Mouse (Mus musculus) layer of hippocampus, adult 9-10 months (tissue): Measurements from ENCODE around the gene Dusp1.

Experiments used
- DNase-seq: peaks from one replicate; pipeline ENCODE4 v3.0.0; 2022; ENCODE audit warnings: low spot score

Dusp1 gene

DNA sequence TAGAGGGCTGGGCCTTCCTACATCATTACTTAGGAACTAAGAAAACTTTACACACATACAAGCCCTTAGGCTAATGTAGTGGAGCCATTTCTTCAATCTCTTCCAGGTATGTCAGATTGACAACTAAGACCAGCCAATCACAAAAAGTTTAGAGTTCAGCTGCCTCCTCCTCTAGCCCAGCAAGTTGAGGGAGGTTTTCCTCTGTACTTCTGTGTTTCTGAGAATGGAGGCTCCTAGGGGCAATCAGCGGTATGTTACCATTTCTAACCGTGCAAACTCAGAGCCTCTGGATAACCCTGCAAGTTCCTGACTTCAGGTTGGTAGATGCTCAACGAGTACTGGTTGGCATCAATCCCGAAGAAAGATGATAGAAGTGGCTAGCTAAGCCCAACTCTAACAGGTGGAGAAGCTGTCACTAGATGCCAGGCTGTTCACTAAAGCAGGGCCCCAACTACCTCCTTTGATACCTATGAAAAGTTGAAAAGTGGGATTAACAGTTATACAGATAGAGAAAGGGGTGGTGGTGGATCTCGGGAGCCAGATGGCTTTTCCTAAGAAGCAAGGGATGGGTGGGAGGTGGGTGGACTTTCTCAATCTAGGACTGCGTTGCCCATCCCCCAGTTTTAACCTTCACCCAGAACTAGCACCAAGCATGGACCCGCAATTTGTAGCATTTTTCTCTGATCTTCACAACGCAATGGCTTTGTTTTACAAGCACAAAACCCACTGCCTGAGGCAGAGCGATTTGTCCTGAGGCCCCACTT lies 1.2 kb downstream of the Dusp1 start:
- no peak for DNase-seq

DNA sequence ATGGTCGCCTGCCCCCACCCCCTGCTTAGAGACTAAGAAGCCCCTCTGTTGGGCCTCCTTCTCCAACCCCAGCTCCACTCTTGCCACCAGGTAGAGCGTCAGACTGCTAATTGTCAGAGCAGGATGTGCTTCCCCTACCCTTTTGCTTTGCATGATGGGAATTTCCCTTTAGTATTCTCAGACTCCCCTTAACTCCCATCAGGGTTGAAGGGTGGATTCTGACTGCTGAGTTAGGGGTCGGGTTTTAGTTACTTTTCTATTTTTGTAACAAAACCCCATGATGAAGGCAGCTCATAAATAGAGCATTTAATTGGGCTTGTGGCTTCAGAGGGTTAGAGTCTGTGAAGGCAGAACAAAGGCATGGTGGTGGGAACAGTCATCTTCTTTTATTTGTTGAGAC lies 8.9 kb downstream of the Dusp1 start:
- no peak for DNase-seq

DNA sequence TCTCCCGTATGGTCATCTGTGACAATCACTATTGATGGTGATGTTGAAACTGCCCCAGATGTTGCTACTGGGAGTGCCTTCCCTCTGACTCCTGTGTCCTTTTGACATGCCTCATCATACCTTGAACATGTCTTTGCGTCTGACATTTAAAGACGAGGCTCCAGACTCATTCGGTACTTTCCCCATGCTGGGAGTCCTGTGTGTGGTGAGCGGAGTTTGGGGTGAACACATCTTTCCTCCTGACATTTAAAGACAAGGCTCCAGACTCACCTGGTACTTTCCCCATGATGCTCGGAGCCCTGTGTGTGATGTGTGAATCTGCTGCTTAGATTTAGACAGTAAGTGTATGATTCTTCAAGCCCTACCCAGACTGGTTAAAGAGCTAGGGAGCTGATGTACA lies 10.8 kb downstream of the Dusp1 start:
- DNase-seq, result no peak

DNA sequence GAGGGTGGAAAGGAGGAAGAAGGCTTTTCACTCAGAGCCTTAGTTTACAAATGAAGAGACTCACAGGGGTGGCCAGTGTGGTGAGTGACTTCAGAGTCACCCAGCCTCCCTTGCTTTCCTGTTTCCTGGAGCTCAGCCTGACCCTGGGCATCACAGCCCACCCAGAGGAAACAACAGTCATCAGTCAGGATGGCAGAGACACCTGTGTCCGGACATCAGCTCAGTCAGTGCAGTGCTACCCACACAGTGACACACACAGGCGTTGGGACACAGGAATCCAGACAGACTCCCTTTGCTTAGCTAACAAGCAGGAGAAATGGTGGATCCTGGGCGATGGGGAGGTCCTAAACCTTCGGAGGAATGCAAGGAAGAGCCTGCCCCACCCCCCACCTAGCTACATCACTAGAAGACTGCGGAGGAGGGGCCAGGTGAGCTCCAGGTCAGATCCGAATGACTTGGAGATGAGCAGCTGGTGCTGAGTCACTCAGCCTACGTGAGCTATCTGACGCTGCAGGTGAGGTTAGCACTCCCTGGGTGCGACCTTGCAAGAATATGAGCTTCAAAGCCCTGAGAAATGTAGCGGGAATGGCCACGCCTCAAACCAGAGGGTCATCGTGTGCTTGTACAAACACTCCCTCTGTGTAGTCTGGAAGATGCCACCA lies 12.6 kb downstream of the Dusp1 start:
- DNase-seq, result no peak

DNA sequence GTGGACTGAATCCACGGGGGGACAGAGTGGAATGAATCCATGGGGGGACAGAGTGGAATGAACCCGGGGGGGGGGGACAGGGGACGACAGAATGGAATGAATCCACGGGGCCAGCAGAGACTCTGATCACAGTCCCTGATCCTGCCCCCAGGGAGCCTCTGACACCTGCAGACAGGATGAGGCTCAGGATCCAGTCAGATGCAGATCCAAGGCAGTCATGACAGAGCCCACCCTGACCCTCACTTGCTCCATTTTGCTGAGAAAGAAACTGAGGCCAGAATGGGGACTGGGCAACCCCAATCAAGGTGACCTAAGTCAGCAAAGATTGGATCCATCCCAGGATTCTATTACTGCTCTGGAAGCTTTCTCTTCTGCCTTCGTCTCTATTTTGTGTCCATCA lies 13.4 kb downstream of the Dusp1 start:
- no peak for DNase-seq

DNA sequence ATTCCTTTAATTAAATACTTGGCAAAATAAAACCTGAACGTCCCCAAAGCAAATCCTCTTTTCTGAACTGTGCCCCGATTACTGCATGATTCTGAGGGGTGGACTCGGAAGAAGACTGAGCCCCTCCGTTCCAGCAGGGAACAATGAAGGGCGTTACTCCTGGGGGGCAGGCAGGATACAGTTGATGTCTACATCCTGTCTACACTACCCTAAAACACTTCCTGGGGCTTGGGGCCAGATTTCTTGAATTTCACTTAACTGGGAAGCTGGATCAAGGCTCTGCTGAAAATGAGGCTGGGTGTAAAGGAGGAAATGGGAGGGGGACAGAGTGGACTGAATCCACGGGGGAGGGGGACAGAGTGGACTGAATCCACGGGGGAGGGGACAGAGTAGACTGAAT lies 14.2 kb downstream of the Dusp1 start:
- no peak for DNase-seq

DNA sequence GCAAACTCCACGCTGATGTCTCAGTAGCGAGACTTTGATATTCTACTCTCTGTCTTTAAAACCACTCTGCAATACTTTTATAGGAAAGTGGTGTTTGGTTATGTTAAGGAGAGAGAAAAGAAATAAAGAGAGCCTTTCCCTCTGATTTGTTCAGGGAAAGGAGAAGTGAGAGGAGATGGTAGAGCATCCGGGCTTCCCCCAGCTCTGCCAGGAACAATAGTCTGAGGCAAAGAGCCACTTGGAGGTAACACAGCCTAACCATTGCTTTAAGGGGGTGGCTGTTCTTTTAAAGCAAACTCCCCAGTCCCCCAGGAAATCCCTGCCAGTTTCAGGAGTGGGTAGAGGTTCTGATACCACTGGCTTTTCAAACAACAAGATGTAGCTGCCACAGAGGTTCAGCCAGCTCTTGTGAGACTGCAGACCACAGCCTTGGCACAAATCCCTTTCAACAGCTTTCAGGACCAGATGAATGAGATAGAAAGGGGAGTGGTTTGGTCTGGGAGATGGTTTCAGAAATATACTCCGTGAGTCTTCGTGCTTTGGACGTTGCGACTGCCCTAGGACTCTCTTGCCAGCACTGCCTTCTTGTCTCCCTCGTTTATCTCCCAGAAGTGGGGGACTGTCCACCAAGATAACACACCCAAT lies 17.5 kb downstream of the Dusp1 start:
- DNase-seq, result no peak

DNA sequence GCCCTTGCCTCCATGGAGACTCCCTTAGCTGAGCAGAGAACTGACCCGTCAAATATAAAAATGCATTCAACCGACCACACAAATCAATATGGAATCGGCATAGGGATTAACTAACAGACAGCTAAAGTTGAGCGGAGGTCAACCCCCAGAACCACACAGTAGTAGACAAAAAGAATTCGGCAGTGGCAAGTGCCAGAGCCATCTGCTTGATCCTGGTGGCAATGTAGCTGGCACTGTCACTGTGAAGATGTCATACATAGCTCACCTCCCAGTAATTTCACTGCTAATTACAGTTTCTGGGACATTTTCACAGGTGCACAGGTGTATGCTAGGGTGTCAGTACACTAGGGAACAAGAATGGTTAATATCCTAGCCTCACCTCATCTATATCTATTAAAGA lies 21.8 kb downstream of the Dusp1 start:
- no peak for DNase-seq

DNA sequence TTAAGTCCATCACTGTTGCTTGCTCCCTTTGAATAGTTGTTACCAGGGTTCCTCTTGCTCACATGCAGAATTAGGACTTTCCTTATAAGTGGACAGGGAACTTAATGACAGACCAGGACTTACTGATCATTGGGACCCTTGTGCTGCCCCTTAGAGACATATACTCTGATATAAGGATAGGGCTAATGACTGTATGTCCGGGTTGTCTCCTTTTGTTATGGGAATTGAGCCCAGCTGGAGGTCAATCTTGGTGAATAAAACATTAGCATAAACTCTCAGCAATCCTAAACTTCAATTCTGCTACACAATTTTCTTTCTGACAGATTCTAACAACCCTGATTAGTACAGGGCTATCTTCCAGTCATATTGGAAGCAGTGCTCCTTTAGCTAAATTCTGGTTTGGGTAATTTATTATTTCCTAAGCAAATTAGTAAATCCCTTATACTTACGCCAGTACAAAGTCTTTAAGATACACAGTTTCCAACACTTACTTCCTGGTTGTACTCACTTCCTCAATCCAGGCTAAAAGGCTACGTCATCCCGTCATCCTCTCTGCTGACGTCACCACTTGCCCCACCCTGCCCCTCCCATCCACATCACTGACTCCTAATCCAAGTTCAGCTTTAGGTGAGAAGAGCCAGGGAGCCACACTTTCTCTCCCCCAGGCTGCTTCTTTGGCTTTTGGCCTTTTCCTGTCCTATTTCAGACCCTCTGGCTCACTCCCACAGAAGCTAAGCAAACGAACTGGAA lies 24.0 kb downstream of the Dusp1 start:
- no peak for DNase-seq

DNA sequence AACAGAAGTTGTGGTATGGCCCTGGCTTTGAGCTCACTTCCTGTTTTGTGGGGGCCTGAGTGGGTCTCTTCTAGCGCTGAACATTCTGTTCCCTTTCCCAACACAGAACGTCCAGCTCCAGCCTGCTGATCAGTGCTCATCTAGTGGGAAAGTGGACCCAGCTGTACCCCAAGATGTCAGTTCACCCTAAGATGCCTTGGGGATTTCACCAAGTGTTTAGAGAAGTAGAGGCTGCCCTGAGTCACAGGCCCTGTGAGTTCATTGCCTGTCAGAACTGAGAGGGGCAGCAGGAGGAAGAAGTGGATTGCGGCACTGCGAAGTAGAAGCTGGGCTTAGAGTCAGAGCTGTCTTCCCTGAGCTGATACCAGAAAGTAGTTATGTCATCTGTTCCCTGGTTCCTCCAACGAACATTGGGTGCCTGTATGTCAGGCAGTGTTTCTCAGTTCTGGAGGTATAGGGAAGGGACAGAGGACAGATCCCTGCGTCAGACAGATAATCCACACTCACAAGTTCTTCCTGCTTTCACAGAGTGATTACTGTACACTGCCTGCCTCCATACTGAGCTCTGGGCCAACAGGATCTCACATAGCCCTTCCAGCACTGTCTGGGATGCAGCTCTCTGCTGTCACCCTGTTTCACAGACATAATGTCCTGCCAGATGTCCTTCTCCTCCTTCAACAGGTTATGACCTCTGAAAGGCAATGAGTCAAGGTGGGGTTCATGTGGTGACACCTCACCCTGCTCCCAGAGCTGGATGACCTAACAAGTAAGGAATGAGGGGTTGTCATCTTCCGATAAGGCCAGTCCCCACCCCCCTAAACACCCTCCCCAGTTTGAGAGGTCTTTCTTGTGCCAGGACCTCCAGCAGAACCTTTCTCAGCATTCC lies 26.4 kb downstream of the Dusp1 start:
- no peak for DNase-seq

DNA sequence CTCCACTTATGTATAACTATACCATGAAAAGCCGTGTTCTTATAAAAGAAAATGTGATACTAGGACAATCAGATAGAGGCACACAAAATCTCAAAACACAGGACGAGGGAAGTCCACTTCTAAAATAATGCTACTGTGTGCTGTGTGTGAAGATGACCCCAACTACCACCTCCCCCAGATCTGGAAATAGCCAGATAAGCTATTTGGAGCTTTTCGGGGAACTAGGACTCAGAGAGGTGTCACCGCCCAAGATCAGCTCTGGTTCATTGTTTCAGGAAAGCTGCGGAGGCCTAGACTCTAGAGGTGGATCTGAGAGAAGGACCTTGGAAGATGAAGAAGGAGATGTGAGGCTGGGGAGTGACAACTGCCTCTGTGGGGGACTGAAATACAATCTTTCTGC lies 27.2 kb downstream of the Dusp1 start:
- no peak for DNase-seq

DNA sequence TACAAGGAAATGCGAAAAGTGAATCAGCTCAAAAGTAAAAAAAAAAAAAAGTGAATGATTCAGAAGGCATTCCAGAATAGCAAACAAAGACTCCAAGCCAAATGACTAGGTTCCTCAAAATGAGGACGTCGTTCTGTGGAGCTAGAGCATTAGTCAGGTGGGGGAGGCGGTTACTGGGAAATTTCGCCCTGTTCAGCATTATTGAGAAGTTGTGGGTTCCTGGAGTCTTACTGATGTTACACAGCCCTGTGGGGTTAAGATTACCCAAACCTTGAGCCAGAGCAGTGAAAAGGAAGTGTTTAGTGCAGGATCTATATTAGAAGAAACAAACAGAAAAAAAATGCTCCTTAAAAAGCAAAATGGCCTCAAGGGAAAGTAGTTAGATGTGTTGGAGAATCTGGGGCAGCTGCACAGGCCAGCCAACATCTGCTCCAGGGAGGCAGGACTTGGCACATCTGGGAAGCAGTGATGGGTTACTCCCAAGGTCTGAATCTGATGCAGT lies 28.0 kb downstream of the Dusp1 start:
- no peak for DNase-seq

DNA sequence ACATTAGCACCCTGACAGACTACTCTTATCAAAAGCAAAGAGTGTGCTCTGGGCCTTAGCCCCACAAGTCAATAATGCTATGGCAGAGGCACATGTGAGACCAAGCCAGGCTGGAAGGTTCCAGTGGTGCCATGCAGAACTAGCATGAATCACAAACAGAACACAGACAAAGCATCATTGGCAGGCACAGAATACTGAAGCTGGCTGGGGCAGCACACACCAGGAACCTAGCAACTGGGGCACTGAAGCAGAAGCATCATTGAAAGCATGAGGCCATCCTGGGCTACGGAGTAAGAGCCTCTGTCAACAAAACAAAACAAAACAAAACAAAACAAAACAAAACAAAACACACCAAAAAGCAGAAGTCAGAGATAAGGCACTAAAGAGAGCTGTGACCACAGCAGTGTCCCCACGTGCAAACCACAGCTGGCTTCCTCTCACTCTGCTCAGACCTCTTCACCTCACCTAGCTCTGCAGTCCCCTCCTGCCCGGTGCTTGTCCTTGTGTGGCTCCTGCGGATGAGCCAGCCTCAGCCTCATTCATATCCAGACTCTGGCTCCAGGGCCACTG lies 29.4 kb downstream of the Dusp1 start:
- no peak for DNase-seq

DNA sequence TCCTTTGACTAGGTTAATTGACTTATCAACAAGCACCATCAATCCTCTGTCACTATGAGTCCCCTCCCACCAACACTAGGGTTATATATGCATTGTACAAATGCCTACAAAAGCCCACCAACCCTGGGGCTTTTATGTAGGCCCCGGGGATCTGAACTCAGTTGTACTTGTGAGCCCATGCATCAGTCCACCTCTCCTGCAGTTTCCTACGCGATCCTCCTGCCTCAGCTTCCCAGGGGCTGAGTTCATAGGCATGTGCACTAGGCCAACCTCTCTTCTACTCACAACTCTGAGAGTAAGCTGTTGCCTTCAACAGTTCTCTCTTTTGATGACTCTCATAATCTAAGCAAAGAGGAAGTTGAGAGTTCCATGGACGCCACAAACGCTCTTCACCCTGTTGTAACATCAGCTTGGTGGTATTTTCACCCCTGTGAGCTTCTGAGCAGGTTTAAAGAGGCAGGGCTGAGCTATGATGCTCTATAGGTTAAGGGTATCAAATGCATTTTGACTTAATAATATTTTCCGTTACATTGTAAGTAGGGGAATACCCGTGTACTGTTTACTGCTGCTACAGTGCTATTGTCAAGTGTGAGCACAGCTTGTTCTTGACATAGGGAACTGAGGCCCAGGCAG lies 30.4 kb downstream of the Dusp1 start:
- DNase-seq, result no peak

DNA sequence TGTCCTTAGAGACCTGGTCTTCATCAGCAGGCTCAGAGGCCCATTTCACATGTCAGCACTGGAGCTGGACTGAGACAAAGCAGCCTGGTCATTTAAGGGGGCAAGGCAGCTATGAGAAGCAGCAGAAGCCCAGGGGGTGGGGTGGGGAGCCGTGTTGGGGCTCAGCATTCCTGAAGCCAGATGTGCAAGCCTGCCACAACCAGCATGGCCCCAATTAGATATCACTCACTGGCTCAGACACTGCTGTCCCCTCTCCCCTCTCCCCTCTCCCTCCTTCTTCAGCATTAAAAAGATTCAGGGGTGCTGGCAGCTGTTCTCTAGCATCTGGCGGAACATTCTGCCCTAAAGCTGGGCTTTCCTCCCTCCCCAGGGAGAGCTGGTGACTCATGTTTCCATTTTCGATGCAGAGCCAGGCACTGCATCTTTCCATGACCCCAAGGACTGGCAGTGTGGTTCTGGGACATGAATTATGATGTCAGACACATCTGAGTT lies 31.3 kb downstream of the Dusp1 start:
- DNase-seq, result no peak

DNA sequence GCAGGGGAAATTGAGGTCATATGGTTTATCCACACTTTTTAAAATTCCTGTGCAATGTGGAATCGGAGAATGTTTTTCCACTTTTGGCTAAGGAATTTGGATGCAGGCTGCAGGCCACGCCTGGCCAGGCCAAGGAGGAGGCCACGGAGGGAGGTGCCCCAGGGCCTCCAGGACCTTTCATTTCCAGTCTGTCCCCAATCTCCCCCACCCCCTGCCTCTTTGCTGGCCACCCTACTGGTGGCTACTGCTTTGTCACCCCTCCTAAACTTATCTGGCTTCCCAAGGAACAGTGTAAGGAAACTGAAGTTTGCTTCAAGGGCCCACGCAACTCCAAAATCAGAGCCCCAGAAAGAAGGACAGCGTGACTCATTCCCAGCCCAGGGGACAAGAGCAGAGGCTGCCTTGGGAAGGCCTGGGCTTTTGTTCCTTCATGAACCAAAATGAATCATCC lies 32.1 kb downstream of the Dusp1 start:
- no peak for DNase-seq

DNA sequence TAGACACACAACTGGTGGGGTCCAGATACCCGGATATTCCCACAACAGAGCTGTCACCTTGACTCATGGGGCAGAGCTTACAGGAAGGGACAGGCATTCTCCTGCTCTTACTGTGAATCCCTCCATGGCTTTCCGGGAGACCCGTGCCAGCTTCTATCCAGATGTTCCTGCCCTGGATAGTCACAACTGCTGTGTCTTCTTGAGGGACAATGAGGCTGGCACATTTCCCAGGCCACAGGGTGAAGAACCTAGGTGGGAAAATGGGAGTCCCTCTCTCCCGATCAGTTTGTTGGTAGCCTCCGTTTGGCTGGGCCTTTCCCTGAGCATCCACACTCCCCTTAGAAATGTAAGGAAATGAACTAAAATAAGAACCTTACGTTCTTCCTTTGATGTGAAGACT lies 33.2 kb downstream of the Dusp1 start:
- DNase-seq, result no peak

DNA sequence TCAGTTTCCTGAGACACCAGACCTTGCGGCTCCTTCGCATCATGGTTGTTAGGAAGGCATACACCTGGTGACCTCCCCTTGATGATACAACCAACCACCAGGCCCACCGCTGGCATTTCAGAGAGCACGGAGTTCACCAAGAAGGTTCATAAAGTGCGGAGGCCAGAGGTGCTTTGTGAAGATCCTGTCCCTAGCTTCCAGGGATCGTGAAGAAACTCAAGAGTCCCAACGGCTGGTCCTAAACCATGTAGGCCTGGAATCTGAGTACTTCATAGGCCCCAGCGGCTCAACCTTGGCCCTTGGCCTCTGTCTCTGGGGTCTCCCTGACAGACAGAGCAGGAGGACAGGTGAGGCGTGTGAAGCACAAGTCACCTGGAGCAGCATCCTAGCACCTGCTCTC lies 34.6 kb downstream of the Dusp1 start:
- DNase-seq, result no peak

DNA sequence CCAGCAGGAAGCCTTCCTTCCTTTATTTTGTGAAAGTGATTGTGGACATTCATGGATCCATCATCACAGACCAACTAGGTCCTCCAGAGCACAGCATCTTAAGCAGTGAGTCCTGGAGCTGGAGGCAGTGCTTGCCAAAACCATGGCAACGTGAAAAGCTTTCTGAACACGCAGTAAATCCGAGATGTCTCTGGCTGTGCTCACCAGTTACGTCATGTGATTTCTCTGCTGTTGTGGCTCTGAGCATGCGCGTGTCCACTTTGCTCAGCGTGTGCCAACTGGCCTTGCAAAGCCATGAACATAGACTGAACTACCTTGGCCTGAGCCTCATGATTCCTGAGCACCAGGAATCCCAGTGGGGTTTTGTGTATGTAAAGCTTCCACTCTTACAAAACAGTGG lies 36.6 kb downstream of the Dusp1 start:
- DNase-seq, result no peak

DNA sequence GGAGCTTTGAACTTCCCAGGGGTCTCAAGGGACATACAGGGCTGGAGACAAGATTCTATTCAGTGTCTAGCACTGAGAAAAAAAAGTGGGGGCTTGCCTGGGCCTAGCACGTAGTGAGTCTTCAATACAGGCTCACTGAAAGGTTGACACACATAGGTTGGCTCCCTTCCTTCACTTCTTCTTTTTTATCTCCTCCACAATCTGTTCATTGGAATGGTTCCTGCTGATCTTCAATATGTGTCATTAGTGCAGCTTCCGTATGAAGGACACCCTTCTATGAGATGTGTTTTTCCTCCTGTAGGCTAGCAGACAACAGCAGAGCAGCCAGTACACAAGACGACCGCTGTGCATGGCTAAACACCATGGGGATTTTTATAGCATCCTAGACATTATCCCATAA lies 37.1 kb downstream of the Dusp1 start:
- DNase-seq, result no peak
